Mouse (Mus musculus) olfactory bulb, adult 2 months (tissue): ENCODE data around the gene Ddo.

Experiments used
- CTCF ChIP-seq: fragments of 200-500 bp; IDR thresholded peaks from 2 replicates; pipeline ENCODE4 v1.5.1; 2012; ENCODE audit warnings: low read depth, mild to moderate bottlenecking, low read length, moderate library complexity; ENCODE audit not compliant: insufficient read depth
- POLR2A ChIP-seq: fragments of 200-500 bp; IDR thresholded peaks from 2 replicates; pipeline ENCODE4 v1.6.1; 2012; ENCODE audit warnings: mild to moderate bottlenecking, low read depth, low read length, moderate library complexity; ENCODE audit not compliant: insufficient read depth

DNA sequence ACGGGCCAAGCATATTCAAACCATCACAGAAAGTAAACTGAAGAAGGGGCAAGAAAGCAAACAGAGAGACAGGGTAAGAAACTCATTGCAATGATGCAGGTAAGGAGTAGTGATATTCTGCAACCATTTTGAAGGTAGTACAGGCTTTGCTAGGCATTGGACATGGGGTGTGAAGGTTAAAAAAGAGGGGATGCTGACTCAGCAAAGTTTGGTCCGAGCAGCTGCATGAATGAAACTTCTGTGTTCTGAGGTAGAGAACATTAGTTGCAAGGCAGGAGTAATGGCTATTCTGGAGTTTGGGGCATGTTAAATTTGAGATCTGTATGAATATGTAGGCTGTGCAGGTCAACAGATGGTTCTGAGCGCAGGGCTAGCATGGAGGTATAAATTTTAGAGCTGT, 35.5 kb downstream of the Ddo start:
- TF ChIP-seq CTCF (no peak), POLR2A (no peak)
